Mouse (Mus musculus) kidney, embryonic 14.5 days (tissue): ENCODE results near the gene Wfs1. TPM values are rescaled to one million over a fixed set of nuclear protein-coding genes. Genes with fewer than 3 reads are reported as not detected.
"Not testable (repeated sequence)": the region's sequence is repeated elsewhere in the genome, so short reads cannot be mapped to it uniquely, and the experiment has no call there.

Experiments
- ATAC-seq: fragments of 200-750 bp; cut with Nextera tagmentation; 2 replicates; pipeline ENCODE4 v1.8.0; 2017; ENCODE audit warnings: moderate number of reproducible peaks, mild to moderate bottlenecking, moderate TSS enrichment, moderate library complexity; ENCODE audit not compliant: low FRiP score, low TSS enrichment
- H3K27ac ChIP-seq: fragments of 300-500 bp; sonication (generic); 2 replicates; pipeline ENCODE4 v1.5.1; 2014; ENCODE audit warnings: low read depth, mild to moderate bottlenecking, low read length, moderate library complexity, mixed read lengths
- H3K27me3 ChIP-seq: fragments of 300-500 bp; sonication (generic); 2 replicates; pipeline ENCODE4 v1.6.1; 2014; ENCODE audit warnings: mild to moderate bottlenecking, low read length; ENCODE audit not compliant: control insufficient read depth, insufficient read depth
- H3K36me3 ChIP-seq: fragments of 300-500 bp; sonication (generic); 2 replicates; pipeline ENCODE4 v1.6.1; 2014; ENCODE audit warnings: low read length, mixed read lengths; ENCODE audit not compliant: control insufficient read depth, insufficient read depth
- H3K4me1 ChIP-seq: fragments of 300-500 bp; sonication (generic); 2 replicates; pipeline ENCODE4 v1.6.1; 2014; ENCODE audit warnings: low read length, mixed read lengths; ENCODE audit not compliant: control insufficient read depth, insufficient read depth
- H3K4me2 ChIP-seq: fragments of 300-500 bp; sonication (generic); replicated peaks from 2 replicates; pipeline ENCODE4 v1.6.1; 2014; ENCODE audit warnings: low read depth, mild to moderate bottlenecking, low read length
- H3K4me3 ChIP-seq: fragments of 300-500 bp; sonication (generic); 2 replicates; pipeline ENCODE4 v1.5.1; 2014; ENCODE audit warnings: mild to moderate bottlenecking, low read length
- H3K9ac ChIP-seq: fragments of 300-500 bp; sonication (generic); 2 replicates; pipeline ENCODE4 v1.6.1; 2014; ENCODE audit warnings: low read depth, mild to moderate bottlenecking, low read length, moderate library complexity
- H3K9me3 ChIP-seq: fragments of 300-500 bp; sonication (generic); 2 replicates; pipeline ENCODE4 v1.6.1; 2016; ENCODE audit warnings: low read length; ENCODE audit not compliant: control insufficient read depth
- WGBS: fragments of 180-500 bp; shearing (Covaris S2); extraction: QIAGEN DNeasy Blood & Tissue Kit; methylation state at CpG from one replicate; pipeline ENCODE4 v1.1.7; 2014; 5-methylcytosine and 5-hydroxymethylcytosine counted together
- polyA plus RNA-seq: library from polyadenylated mRNA; unstranded; fragments of >200 nt; fragmentation: Nextera tagmentation; extraction: Ambion mirVana; gene quantifications from 2 replicates; pipeline ENCODE4 v1.2.1, GENCODE M21; 2014

Wfs1 gene
- polyA plus RNA-seq, 1 experiment from 2014 or later = 20.9 TPM

DNA sequence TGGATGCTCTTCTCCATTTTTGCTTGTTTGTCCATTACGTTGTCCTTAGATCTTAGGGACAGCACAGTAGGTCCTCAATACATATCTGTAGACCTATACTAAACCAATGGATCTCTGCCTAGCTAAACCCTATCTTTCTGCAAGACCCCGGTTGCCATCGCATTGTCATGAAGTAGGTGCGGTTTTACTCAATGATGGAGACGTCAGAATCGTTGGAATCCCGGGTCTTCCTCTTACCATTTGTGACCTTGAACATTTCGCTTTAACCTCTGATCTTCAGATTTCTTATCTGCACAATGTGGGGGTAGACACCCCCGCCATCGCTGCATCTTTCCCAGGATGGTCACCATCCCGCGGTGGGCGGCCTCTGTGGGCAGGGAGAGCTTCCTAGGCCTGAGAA is 38.7 kb upstream of the Wfs1 start:
- peak overlapping the region; percentile 97 for H3K4me2 ChIP-seq
- H3K4me3 ChIP-seq = peak overlapping the region; percentile 61
- H3K9ac ChIP-seq = no peak overlapping the region
- peaks cover 50% of the 10 kb centered on the region for H3K27me3 ChIP-seq
- no peak for ATAC-seq
- peaks cover 11% of the 10 kb centered on the region; the same call in 1 of the 2 replicates for H3K4me1 ChIP-seq
- no peaks in the 10 kb centered on the region for H3K36me3 ChIP-seq
- H3K27ac ChIP-seq = no peak overlapping the region
- 13% methylated on average over 13 of the region's 13 CpGs for WGBS
- H3K9me3 ChIP-seq = no peaks in the 10 kb centered on the region

DNA sequence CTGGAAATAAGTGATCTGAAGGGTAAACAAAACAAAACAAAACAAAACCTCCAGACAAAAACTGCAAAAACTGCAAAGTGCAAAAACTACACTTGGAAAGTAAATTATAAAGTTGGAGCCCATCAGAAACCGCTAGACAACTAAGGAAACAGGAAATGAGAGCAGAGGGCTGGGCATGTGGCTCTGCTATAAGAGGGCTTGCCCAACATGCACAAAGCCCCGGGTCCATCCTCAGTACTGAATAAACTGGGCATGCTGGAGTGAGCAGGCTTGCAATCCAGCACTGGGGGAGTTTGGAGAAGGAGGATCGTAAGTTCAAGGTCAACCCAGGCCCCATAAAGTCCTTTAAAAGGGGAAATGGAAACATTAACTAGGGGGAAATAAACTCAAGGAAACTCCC is 28.2 kb upstream of the Wfs1 start:
- no peak overlapping the region for H3K9ac ChIP-seq
- no peak overlapping the region for H3K27ac ChIP-seq
- no peaks in the 10 kb centered on the region for H3K36me3 ChIP-seq
- no peaks in the 10 kb centered on the region for H3K9me3 ChIP-seq
- H3K27me3 ChIP-seq = 0 out of 2 replicates have a peak, but pooled peaks cover 3% of the 10 kb centered on the region
- WGBS = 61% methylated on average over 3 of the region's 3 CpGs
- no peak overlapping the region for H3K4me2 ChIP-seq
- ATAC-seq = no peak
- H3K4me3 ChIP-seq = no peak overlapping the region
- no peaks in the 10 kb centered on the region for H3K4me1 ChIP-seq

DNA sequence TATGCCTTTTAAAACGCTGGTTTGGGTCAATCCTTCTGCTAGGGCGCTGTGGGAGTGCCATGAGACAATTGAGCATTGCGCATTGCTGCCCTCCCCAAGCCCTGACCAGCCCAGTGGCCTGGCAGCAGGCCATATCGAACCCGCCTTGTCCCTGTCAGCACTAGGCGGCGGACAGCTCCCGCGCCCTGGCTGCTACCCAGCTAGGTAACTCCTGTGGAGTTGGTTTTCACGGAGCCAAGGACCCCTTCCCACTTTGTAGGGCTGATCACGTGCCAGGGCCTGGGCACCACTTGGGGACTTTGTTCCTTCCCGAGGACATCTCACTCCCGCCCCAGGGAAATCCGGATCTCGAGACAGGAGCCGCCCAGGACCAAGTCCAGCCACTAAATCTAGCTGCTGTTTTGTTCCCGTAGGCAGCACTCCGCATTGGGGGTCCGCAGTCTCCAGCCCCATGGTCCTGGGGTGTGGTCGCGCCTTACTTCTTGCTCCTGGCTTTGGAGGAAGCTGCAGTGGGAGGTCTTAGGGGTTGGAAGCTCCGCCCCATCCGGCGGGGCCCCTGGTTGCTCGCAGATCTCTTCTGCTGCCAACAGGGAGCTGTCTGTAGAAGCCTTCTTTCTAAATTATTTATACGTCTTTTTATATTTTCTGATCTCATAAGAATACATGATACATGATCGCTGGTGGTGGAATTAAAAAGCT is 26.8 kb upstream of the Wfs1 start:
- no peak overlapping the region for H3K27ac ChIP-seq
- 0 out of 2 replicates have a peak, but pooled peaks cover 3% of the 10 kb centered on the region for H3K27me3 ChIP-seq
- ATAC-seq = 0 out of 2 replicates have a peak, but pooled peaks have one; percentile 35
- no peaks in the 10 kb centered on the region for H3K36me3 ChIP-seq
- H3K4me2 ChIP-seq = no peak overlapping the region
- no peak overlapping the region for H3K4me3 ChIP-seq
- H3K9ac ChIP-seq = no peak overlapping the region
- no peaks in the 10 kb centered on the region for H3K9me3 ChIP-seq
- WGBS = 8% methylated on average over 27 of the region's 27 CpGs
- no peaks in the 10 kb centered on the region for H3K4me1 ChIP-seq

DNA sequence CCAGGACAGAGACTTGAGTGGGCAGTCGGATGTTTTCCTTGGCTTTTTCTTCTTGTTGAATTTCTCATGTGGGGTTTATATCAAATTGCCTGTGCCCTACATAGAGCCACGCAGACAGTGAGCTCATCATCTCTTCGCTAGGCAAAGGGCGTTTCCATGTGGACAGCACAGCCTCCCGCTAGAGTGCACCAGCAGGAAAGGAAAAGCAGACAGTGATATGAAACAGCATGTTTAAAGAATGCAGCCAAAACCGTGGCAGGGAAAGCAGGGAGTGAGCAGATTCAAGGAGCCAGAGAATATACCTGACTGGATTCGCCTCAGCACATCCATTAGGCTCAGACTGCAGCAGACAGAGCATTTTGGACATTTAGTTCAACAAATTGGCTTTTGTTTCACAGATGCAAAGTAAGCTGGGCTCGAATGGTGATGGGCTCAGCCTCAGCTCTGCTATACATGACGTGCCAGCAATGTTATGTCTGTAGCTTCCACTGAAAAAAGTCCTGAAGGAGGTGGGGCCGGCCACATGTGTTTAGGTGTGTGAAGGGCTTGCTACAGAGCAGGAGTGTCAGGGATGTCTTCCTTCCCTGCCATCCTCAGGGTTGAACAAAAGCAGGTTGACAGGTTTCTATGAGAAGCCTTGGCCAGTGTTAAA is 21.8 kb upstream of the Wfs1 start:
- Histone ChIP-seq H3K4me3 (no peak overlapping the region), H3K4me2 (no peak overlapping the region), H3K9ac (no peak overlapping the region), H3K36me3 (no peaks in the 10 kb centered on the region), H3K4me1 (no peaks in the 10 kb centered on the region), H3K27me3 (0 out of 2 replicates have a peak, but pooled peaks cover under 1% of the 10 kb centered on the region), H3K27ac (no peak overlapping the region), H3K9me3 (no peaks in the 10 kb centered on the region; the same call in 1 of the 2 replicates)
- no peak for ATAC-seq
- WGBS = 82% methylated on average over 10 of the region's 10 CpGs

DNA sequence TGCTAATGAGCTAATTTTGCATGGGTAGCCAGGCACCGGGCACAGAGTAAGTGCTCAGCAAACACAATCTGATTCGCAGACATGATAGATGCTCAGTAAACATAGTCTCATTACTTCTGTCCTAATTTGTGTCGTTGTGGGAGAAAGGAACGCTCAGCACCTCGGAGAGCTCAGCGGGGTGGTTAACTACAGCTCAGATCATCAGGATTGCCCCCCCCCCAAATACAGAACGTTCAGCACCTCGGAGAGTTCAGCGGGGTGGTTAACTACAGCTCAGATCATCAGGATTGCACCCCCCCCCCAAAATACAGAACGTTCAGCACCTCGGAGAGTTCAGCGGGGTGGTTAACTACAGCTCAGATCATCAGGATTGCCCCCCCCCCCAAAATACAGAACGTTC is 20.8 kb upstream of the Wfs1 start:
- not testable (repeated sequence) for H3K36me3 ChIP-seq, H3K27me3 ChIP-seq, ATAC-seq, H3K4me3 ChIP-seq, H3K27ac ChIP-seq, H3K9ac ChIP-seq, H3K4me1 ChIP-seq, H3K9me3 ChIP-seq, H3K4me2 ChIP-seq
- WGBS = 26% methylated on average over 13 of the region's 13 CpGs

DNA sequence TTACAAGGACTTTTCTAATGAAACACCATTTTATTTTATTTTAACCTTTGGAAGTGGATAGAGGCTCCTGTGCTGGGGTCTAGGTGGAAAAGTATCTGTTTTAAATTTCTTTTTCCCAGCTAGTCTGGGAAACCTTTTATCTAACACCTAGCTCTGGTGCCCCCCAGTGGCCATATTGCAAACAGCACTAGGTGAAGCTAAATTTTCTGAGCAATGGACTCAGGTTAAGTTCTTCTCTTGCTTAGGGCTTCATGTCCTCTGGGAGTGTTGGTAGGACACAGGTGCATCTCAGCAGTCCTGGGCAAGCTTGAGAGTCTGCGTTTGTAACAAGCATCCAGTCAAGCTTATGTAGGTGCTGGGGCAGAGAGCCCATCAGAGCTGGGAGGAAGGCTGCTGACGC is 13.0 kb upstream of the Wfs1 start:
- no peak overlapping the region for H3K27ac ChIP-seq
- no peak overlapping the region for H3K4me2 ChIP-seq
- H3K4me1 ChIP-seq = no peaks in the 10 kb centered on the region
- WGBS = 53% methylated on average over 2 of the region's 2 CpGs
- no peaks in the 10 kb centered on the region for H3K36me3 ChIP-seq
- H3K27me3 ChIP-seq = no peaks in the 10 kb centered on the region
- H3K9ac ChIP-seq = no peak overlapping the region
- no peak overlapping the region for H3K4me3 ChIP-seq
- no peaks in the 10 kb centered on the region for H3K9me3 ChIP-seq
- no peak for ATAC-seq

DNA sequence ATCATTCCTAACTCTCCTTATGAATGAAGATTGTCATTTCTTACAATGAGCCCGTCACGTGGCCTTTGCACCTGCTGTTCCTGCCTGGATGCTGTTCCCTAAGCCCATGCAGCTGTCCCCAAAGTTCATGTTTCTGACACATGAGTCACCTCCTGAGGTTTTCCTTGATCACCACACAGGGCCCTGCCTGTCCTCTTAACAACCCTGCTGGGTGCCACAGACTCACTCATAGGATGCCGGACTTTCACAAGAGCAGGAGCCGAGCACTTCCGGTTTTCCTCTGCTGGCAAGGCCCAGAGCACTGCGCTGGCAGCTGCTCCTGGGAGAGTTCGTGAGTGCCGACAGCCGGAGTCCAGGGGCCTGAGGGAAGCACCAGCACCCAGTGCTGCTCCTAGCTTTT is 12.0 kb upstream of the Wfs1 start:
- Histone ChIP-seq H3K27ac (no peak overlapping the region), H3K36me3 (no peaks in the 10 kb centered on the region), H3K4me3 (no peak overlapping the region), H3K27me3 (no peaks in the 10 kb centered on the region), H3K9ac (no peak overlapping the region), H3K9me3 (no peaks in the 10 kb centered on the region), H3K4me2 (no peak overlapping the region), H3K4me1 (no peaks in the 10 kb centered on the region)
- WGBS = 88% methylated on average over 9 of the region's 9 CpGs
- no peak for ATAC-seq

DNA sequence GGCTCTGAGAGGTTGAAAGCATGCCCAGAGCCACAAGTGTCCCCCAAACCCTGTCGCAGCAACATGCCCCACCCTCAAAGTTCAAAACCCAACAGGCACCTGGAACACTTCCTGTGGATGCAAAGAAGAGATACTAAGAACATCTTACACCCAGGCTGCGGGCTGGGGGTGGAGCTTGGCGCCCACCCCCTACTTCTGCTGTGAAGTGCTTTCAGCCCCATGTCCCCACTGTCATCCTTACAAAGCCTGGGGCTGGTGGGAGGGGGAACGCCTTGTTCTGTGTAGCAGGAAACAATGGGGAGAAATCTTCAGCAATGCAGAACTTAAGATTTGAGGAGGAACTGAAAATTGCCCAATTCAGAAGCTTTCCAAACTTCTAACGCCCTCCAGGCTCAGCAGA is 9.0 kb upstream of the Wfs1 start:
- H3K9ac ChIP-seq = no peak overlapping the region
- ATAC-seq = no peak
- 49% methylated on average over 5 of the region's 5 CpGs for WGBS

DNA sequence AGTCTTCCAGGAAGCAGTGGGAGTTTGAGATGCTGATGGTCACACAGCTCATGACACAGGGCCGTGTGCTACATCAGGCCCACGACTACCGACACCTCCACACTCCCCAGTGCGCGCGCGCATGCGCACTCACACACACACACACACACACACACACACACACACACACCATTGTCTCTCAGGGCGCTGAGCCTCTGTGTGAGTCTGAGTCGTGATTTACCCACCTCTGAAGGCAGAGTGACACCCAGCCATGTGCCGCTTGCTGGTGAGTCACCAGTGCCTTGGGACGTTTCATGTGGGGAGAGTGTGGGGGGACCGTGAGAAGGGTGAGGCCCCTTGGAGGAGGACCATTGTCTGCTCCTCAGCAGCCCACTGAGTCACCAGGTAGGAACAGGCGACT is 7.4 kb upstream of the Wfs1 start:
- H3K4me2 ChIP-seq = no peak overlapping the region
- WGBS = 84% methylated on average over 14 of the region's 14 CpGs
- H3K9me3 ChIP-seq = no peaks in the 10 kb centered on the region
- H3K4me1 ChIP-seq = no peaks in the 10 kb centered on the region
- no peak overlapping the region for H3K4me3 ChIP-seq
- H3K27ac ChIP-seq = no peak overlapping the region
- no peaks in the 10 kb centered on the region for H3K27me3 ChIP-seq
- no peaks in the 10 kb centered on the region for H3K36me3 ChIP-seq
- no peak for ATAC-seq
- H3K9ac ChIP-seq = no peak overlapping the region

More for the DNA sequence above, 9.0 kb upstream of the Wfs1 start:
- H3K27me3 ChIP-seq = no peaks in the 10 kb centered on the region
- H3K4me2 ChIP-seq = no peak overlapping the region
- no peaks in the 10 kb centered on the region for H3K36me3 ChIP-seq
- H3K9me3 ChIP-seq = no peaks in the 10 kb centered on the region
- H3K4me3 ChIP-seq = no peak overlapping the region
- no peaks in the 10 kb centered on the region for H3K4me1 ChIP-seq
- H3K27ac ChIP-seq = no peak overlapping the region
